Mouse (Mus musculus): ENCODE data around the gene Copb2.

The Copb2 gene

GRCm38 (mm10) chr9:98563137-98564126, at the start of gene Copb2:
Gene Copb2, plus strand, starts transcription at chr9:98563721.
- peak; percentile 94 for DNase-seq (ENCODE audit: low read depth, low spot score)

DNA sequence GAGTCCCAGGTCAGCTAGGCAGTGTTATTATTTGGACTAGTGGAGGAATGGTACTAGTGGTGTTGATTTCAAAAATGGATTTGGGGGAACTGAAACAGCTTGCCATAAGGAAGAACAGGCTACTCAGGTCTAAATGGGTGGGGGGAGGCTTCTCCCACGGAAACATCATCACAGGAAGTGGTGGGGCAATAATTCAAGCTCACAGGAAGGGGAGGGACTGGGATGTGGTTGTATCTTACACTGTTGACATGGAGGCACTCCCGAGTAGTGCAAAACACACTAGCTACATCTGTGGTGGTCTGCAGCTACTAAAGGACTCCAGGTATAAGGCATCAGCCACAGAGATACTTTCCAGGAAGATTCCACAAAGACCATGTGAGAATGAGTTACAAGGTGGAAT, 39.6 kb upstream of the Copb2 start:
- DNase-seq (ENCODE audit: low read depth, low spot score) = no peak

- DNase-seq (ENCODE audit: low read depth, low spot score) = no peak
These were observed 38.6 kb upstream of the Copb2 start for GRCm38 (mm10) chr9:98524786-98525542.

- DNase-seq (ENCODE audit: low read depth, low spot score) = no peak
These were observed 38.0 kb upstream of the Copb2 start for GRCm38 (mm10) chr9:98525543-98525924.

GRCm38 (mm10) chr9:98527226-98527625, 36.3 kb upstream of the Copb2 start:
- no peak for DNase-seq (ENCODE audit: low read depth, low spot score)

GRCm38 (mm10) chr9:98529776-98530175, 33.7 kb upstream of the Copb2 start:
- no peak for DNase-seq (ENCODE audit: low read depth, low spot score)

GRCm38 (mm10) chr9:98530999-98531398, 32.5 kb upstream of the Copb2 start:
- no peak for DNase-seq (ENCODE audit: low read depth, low spot score)

GRCm38 (mm10) chr9:98534675-98535280, 28.7 kb upstream of the Copb2 start:
- no peak for DNase-seq (ENCODE audit: low read depth, low spot score)

- DNase-seq (ENCODE audit: low read depth, low spot score) = no peak
These were observed 27.8 kb upstream of the Copb2 start for GRCm38 (mm10) chr9:98535763-98536162.

GRCm38 (mm10) chr9:98538017-98538712, 25.4 kb upstream of the Copb2 start:
- DNase-seq (ENCODE audit: low read depth, low spot score) = no peak

DNA sequence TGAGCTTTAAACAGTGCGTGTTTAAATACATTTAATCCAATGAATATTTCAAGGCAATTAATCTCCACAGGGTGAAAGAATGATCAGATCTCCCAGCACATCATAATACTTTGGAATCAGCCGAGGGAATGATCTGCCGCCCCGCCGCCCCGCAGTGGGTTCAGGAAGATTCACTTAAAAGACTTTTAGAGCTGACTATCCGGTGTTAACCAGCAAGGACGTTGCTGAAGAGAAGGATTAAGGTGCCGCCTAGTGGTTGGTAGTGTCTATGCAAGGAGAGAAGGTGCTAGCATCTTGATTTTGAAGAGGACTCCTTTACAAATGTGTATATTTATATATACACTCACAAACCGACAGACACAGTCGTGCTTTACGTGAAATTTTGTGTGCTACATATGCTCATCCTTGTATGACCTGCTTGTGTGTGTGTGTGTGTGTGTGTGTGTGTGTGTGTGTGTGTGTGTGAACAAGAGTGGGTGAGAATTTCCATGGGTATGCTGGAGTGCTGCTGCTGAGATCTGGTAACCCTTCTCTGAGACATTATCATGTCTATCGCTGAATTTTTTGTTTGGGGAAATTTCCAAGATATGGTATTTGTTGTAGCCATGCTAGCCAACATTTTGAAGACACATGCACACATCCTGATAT, 24.7 kb upstream of the Copb2 start:
- peak; percentile 33 for DNase-seq (ENCODE audit: low read depth, low spot score)

DNA sequence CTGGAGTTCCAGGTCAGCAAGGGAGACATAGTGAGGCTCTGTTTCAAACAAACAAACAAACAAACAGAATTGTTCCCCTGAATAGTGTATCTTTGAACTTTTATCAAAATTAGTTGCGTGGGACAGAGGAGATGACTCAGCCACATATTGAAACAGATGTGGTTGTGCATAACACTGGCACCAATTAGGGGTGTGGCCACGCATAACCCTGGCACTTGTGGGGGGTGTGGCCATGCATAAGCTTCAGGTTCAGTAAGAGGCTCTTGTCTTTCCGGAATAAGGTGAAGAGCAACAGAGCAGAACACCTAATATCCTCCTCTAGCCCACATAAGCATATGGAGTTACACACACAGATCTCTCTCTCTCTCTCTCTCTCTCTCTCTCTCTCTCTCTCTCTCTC, 19.5 kb upstream of the Copb2 start:
- DNase-seq (ENCODE audit: low read depth, low spot score) = no peak

GRCm38 (mm10) chr9:98583852-98584251, 20.3 kb downstream of the Copb2 start:
- DNase-seq (ENCODE audit: low read depth, low spot score) = no peak

- DNase-seq (ENCODE audit: low read depth, low spot score) = no peak
These were observed 36.6 kb downstream of the Copb2 start for GRCm38 (mm10) chr9:98600094-98600493.

DNA sequence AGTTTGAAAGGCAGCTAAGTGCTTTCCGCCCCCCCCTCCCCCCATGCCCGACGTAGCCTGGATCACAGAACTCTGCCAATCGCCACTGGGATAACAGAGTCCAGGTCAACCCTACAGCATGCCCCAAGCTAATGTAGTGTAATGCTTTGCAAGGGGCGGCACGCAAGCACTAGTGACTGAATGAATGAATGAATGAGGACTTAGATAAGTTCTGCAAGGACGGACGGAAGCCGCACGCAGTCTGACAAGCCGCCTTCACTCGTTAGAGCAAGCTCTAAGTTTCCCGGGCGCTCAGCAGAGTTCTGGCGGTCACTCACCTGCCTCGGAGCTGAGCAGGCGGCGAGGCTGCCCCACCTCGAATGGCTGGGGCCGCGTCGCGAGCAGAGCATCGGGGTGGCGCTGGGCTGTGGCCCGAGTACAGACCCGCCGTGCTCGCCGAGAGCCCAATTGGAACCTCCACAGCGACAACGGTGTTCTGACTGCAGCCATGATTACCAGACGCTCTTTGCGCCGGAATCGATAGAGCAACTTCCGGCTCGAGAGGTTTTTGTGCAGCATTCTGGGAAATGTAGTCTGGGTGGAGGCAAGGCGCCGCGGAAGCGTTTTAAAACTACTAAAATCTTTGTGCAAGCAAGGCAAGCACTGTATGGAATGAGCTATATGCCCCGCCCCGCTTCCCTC, 37.8 kb downstream of the Copb2 start, which contains the start of gene Mrps22:
TSS of gene Mrps22 (minus strand) at position 505 of the 681 bp plus-strand sequence.
- DNase-seq (ENCODE audit: low read depth, low spot score) = peak; percentile 76

DNA sequence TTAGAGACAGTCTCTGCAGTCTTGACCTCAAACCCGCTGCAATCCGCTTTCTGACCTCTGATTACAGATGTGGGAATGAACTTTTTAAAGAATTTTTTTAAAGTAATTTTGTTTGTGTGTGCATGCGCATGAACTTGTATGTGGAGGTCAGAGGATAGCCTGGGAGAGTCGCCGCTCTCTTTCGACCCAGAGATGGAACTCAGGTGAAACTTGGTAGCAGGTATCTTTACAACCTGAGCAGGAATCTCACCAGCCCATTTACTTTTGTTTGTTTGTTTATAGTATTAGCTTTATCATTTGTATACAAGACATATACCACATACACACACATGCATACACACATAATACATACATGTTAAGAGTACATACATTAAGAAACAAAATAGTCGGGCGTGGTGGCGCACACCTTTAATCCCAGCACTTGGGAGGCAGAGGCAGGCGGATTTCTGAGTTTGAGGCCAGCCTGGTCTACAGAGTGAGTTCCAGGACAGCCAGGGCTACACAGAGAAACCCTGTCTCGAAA, 38.4 kb downstream of the Copb2 start:
- no peak for DNase-seq (ENCODE audit: low read depth, low spot score)

GRCm38 (mm10) chr9:98604896-98605295, 41.4 kb downstream of the Copb2 start:
- no peak for DNase-seq (ENCODE audit: low read depth, low spot score)

DNA sequence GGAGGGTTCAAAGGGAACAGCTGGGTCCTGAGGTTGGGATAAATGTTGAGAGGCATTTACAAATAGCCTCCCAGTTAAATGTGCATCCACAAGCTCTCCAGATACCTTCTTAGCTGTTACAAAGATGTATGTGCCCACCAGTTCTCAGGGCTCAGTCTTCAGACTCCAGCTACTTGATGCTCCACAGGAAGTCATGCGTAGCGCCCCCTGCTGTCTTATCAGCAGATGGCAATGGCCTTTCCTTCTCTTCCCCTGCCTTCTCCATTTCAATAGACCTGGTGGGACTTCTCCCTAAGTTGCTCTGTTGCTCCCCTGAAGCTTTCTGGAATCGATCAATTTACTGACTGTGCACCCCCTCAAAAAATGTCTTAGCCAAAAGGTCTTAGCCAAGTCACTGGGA, 65.0 kb downstream of the Copb2 start:
- no peak for DNase-seq (ENCODE audit: low read depth, low spot score)

DNA sequence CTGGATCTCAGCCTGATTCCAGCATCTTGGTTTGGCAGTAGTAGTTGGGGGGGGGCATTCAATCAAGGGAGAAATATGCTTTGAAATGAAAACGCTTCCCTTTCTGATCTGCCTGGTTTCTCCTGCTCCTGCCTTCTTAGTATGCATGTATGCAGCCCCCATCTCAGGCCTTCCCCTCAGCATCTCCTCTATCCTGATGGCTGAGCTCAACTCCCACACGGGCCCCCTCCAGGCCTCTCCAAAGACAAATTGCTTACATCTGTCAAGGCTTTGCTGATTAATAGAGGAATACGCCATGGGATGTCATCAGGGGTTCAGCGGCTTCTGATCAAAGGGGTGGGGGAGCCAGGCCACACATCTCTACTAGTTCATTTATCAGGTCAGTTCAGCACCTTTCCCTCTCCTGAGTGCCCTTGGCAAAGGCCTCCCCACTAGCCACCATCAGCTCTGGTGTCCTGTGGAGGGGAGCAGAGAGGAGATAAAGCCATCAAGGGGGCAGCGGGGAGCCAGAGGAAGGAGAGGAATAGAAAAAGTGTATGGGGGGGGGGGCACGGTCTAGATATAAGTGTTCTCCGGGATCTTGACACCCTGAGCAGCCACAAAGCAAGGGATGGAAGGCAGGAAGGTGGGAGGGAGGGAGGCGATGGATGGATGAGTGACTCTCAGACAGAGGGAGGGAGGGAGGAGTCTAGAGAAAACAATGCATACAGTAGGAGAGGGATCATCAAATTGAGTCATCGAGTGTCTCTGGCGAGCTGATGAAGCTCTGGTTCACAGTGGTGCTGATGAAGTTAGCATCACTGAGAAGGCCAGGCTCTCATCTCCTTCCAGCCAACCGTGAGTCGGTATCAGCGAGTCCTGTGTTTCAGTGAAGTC, 70.0 kb downstream of the Copb2 start:
- DNase-seq (ENCODE audit: low read depth, low spot score) = no peak

Measured in retina, adult 2 months (tissue).